Mouse (Mus musculus) heart, embryonic 15.5 days (tissue): Measurements from ENCODE around the gene Foxo3. TPM values are rescaled to one million over a fixed set of nuclear protein-coding genes. Genes with fewer than 3 reads are reported as not detected.

Experiments
- ATAC-seq: fragments of 200-750 bp; cut with Nextera tagmentation; replicated peaks from 2 replicates; pipeline ENCODE4 v1.8.0; 2017; ENCODE audit warnings: low read depth, moderate TSS enrichment; ENCODE audit not compliant: insufficient number of reproducible peaks, insufficient read depth, low FRiP score
- H3K27ac ChIP-seq: fragments of 300-500 bp; sonication (generic); 2 replicates; pipeline ENCODE4 v1.5.1; 2015; ENCODE audit warnings: mild to moderate bottlenecking, inconsistent platforms
- H3K27me3 ChIP-seq: fragments of 300-500 bp; sonication (generic); 2 replicates; pipeline ENCODE4 v1.6.1; 2015; ENCODE audit warnings: inconsistent platforms
- H3K36me3 ChIP-seq: fragments of 300-500 bp; sonication (generic); 2 replicates; pipeline ENCODE4 v1.6.1; 2015; ENCODE audit warnings: mild to moderate bottlenecking, inconsistent platforms
- H3K4me1 ChIP-seq: fragments of 300-500 bp; sonication (generic); replicated peaks from 2 replicates; pipeline ENCODE4 v1.6.1; 2015; ENCODE audit warnings: inconsistent platforms
- H3K4me2 ChIP-seq: fragments of 300-500 bp; sonication (generic); 2 replicates; pipeline ENCODE4 v1.6.1; 2015; ENCODE audit warnings: inconsistent platforms, mild to moderate bottlenecking, moderate library complexity
- H3K4me3 ChIP-seq: fragments of 300-500 bp; sonication (generic); 2 replicates; pipeline ENCODE4 v1.5.1; 2015; ENCODE audit warnings: mild to moderate bottlenecking, inconsistent platforms
- H3K9ac ChIP-seq: fragments of 300-500 bp; sonication (generic); 2 replicates; pipeline ENCODE4 v1.6.1; 2015; ENCODE audit warnings: mild to moderate bottlenecking, inconsistent platforms
- H3K9me3 ChIP-seq: fragments of 300-500 bp; sonication (generic); replicated peaks from 2 replicates; pipeline ENCODE4 v1.6.1; 2016; ENCODE audit warnings: inconsistent platforms
- WGBS: fragments of 180-500 bp; shearing (Covaris S2); methylation state at CpG from one replicate; pipeline ENCODE4 v1.1.7; 2015; ENCODE audit warnings: mixed read lengths; 5-methylcytosine and 5-hydroxymethylcytosine counted together
- polyA plus RNA-seq: library from polyadenylated mRNA; unstranded; fragments of >200 nt; fragmentation: Nextera tagmentation; extraction: Ambion mirVana; gene quantifications from 2 replicates; pipeline ENCODE4 v1.2.1, GENCODE M21; 2015

Foxo3 gene
- polyA plus RNA-seq, 1 experiment from 2014 or later = 5.7 TPM

DNA sequence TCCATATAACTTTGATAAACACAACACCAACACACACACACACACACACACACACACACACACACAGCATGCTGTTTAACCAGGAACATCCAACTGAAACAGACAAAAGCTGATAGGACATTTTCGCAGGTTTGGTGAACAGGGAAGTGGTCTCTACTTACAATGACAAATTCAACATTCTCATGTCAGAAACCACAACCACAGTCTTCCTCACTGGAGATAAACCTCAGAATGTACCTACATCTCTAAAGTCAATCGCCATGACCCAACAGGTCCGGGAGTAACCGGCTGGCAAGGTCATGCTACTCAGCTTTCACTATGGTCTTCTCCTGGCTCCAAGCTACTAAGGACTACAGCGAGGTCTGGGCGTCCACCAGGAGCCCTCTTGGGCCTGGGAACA, 81.8 kb downstream of the Foxo3 start:
- Histone ChIP-seq H3K9me3 (0 out of 2 replicates have a peak, but pooled peaks cover 6% of the 10 kb centered on the region), H3K4me1 (peaks cover 64% of the 10 kb centered on the region), H3K4me3 (no peak overlapping the region), H3K27me3 (no peaks in the 10 kb centered on the region), H3K27ac (no peak overlapping the region), H3K4me2 (no peak overlapping the region), H3K9ac (no peak overlapping the region), H3K36me3 (peaks cover 14% of the 10 kb centered on the region)
- 78% methylated on average over 6 of the region's 6 CpGs for WGBS
- no peak for ATAC-seq

DNA sequence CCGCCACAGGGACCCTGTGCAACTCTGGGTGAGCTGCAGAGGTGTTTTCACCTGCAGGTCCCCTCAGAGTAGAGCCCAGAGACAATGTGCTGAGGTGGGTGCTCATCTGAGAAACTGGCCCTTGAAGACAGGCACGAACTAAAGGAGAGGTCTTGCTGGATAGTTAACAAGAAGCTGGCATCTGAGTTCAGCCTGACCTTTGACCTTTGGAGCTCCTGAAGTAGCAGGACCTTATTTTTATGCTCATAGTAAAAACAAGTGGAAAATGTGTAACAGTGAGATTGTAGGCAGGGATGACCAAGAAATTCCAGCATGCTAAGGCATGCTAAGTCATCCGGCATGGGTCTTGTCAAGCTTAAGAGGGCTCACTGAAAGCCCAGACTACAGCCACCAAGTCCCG, 82.6 kb downstream of the Foxo3 start:
- Histone ChIP-seq H3K4me3 (no peak overlapping the region), H3K36me3 (peaks cover 14% of the 10 kb centered on the region), H3K27me3 (no peaks in the 10 kb centered on the region), H3K9ac (no peak overlapping the region), H3K27ac (no peak overlapping the region), H3K9me3 (0 out of 2 replicates have a peak, but pooled peaks cover 6% of the 10 kb centered on the region), H3K4me1 (peaks cover 65% of the 10 kb centered on the region), H3K4me2 (no peak overlapping the region)
- ATAC-seq = no peak
- 83% methylated on average over 4 of the region's 4 CpGs for WGBS

DNA sequence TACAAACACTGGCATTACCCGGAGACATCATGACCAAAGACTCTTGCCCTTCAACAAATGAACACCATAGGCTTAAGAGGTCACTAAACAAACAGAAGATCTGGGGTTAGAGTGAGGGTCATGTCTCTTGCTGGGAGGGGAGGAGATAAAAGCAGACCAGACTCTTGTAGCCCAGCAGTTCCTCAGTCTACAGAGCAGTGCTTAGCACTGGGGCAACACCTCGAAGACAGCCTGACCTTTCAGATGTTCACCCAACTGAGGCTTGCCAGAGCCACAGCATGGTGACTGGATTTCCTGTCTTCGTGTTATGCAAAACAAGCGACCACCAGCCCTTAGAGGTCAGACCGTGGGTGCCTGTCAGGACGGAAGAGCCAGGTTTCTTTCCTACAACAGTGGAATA, 83.6 kb downstream of the Foxo3 start:
- Histone ChIP-seq H3K9me3 (0 out of 2 replicates have a peak, but pooled peaks cover 6% of the 10 kb centered on the region), H3K4me3 (no peak overlapping the region), H3K9ac (no peak overlapping the region), H3K27ac (no peak overlapping the region), H3K27me3 (no peaks in the 10 kb centered on the region), H3K36me3 (peaks cover 14% of the 10 kb centered on the region), H3K4me2 (no peak overlapping the region), H3K4me1 (peaks cover 67% of the 10 kb centered on the region)
- ATAC-seq = no peak
- 36% methylated on average over 6 of the region's 6 CpGs for WGBS

DNA sequence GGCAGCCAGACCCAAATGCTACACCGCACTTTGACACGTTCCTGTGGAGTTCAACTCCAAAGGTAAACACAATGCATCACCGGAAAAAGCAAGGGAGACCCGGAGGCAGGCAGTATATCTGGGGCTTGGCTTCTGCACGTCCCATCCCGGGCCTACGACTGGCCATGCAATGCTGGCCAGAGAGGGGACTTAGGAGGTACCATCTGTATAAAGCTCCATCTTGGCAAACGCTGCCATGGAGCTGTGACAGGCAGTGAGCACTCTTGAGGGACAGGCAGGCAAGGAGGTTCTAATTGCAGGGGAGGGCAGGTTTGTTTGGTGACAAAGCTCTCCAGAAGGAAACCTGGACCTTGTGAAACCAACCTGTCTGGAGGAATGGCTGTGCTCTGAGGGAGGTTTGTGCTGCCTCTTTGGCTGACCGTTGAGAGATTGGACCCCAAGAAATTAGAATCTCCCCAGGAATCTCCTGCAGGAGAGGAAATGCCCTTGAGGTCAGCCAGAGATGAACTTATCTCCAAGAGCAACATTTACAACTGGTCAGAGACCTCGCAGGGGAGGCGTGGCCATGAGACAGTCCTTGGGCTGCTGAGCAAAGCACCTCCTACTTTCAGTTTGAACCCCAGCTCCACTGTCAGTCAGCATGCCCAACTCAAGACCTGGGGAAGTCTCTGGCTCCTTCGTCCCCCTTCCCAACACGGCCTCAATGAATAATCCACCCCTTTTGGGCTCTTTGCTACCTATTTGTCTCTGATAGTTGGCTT, 86.7 kb downstream of the Foxo3 start:
- no peak overlapping the region for H3K4me2 ChIP-seq
- H3K9ac ChIP-seq = no peak overlapping the region
- H3K9me3 ChIP-seq = no peaks in the 10 kb centered on the region
- no peak for ATAC-seq
- 54% methylated on average over 13 of the region's 13 CpGs for WGBS
- 0 out of 2 replicates have a peak overlapping the region, but pooled peaks have one; percentile 21 for H3K27ac ChIP-seq
- no peak overlapping the region for H3K4me3 ChIP-seq
- H3K4me1 ChIP-seq = peaks cover 47% of the 10 kb centered on the region
- H3K36me3 ChIP-seq = peaks cover 10% of the 10 kb centered on the region
- no peaks in the 10 kb centered on the region for H3K27me3 ChIP-seq

DNA sequence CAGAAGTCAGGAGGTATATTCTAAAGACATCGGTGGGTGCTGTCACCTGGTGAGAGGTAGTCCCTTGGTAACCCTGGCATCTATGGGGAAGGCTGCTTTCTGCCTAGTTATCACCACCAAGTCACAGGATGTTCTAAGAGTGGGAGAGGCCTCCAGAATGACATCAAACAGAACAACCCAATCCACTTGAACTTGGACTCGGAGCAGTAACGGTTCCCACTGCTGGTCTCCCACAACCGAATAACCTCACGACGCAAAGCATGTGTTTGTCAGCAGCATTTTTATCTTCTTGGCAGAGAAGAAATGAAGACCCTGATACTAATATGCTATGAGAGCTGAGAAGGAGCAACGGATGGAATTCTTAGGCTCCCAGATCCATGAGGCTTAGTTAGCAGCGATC, 87.5 kb downstream of the Foxo3 start:
- Histone ChIP-seq H3K4me1 (peaks cover 43% of the 10 kb centered on the region), H3K4me2 (no peak overlapping the region), H3K9me3 (no peaks in the 10 kb centered on the region), H3K4me3 (no peak overlapping the region), H3K9ac (no peak overlapping the region), H3K27me3 (no peaks in the 10 kb centered on the region), H3K27ac (peak overlapping the region; percentile 21; the same call in 1 of the 2 replicates), H3K36me3 (peaks cover 18% of the 10 kb centered on the region)
- WGBS = 55% methylated on average over 8 of the region's 8 CpGs
- ATAC-seq = no peak

DNA sequence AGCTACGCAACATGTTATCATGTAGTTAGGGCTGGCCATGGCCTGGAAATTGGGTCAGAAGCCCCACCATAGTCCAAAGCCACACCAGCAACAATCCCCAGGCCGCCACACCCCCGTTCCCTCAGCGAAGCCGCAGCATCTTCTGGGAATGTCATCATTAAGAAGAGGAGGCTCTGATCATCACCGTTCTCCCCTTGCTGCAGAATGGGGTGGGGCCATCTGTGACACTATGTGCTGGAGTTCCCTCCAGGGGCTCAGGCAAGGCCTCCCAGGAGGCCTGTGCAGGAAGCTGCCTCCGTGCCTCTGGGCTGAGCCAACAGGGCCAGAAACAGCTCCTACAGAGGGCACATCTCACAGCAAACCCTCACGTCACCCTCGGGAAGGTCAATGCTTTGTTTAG, 88.5 kb downstream of the Foxo3 start:
- no peaks in the 10 kb centered on the region for H3K27me3 ChIP-seq
- H3K36me3 ChIP-seq = peaks cover 25% of the 10 kb centered on the region
- no peak overlapping the region for H3K27ac ChIP-seq
- H3K9me3 ChIP-seq = no peaks in the 10 kb centered on the region
- H3K4me1 ChIP-seq = peaks cover 35% of the 10 kb centered on the region
- no peak overlapping the region for H3K4me3 ChIP-seq
- 58% methylated on average over 9 of the region's 9 CpGs for WGBS
- no peak overlapping the region for H3K9ac ChIP-seq
- H3K4me2 ChIP-seq = no peak overlapping the region
- no peak for ATAC-seq

DNA sequence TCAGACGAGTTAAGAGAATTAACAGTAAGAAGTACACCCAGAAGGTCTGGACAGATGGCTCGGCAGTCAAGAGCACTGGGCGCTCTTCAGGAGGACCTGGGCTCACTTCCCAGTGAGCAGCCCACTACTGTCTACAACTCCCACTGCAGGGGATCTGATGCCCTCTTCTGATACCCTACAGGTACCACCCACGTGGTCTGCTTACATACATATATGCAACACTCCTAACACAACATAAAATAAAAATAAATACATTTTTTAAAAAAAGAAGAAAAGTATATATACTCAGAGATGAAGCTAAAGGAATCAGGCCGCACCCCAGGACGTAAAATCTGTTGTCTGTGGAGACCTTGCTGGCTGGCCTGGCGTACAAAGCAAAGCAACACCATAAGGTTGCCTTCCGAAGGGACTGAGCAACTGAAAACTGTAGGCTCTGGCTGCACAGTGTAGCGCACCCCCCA, 89.6 kb downstream of the Foxo3 start:
- 83% methylated on average over 9 of the region's 9 CpGs for WGBS
- ATAC-seq = no peak
- no peaks in the 10 kb centered on the region for H3K27me3 ChIP-seq
- no peaks in the 10 kb centered on the region for H3K9me3 ChIP-seq
- H3K4me1 ChIP-seq = peaks cover 32% of the 10 kb centered on the region
- H3K4me3 ChIP-seq = no peak overlapping the region
- no peak overlapping the region for H3K9ac ChIP-seq
- H3K36me3 ChIP-seq = peaks cover 25% of the 10 kb centered on the region
- H3K4me2 ChIP-seq = no peak overlapping the region
- no peak overlapping the region for H3K27ac ChIP-seq

DNA sequence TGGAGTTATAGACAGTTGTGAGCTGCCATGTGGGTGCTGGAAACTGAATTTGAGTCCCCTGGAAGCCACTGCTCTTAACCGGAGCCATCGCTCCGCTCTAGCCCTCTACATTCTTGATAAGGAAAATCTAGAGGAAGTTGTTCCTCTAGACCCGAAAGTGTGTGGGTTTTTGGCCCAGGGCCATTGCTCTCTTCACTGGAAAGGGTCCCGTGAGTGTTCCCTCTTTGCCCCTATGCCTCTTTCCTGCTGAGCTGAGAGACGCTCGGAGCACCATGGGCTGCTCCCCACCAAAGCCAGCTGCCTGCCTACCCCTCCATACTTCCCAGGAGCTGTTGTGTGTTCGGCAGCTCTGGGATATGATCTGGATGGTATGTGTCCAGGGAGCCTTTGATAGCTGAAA, 96.2 kb downstream of the Foxo3 start:
- H3K36me3 ChIP-seq = peaks cover 18% of the 10 kb centered on the region
- peaks cover 3% of the 10 kb centered on the region; the same call in 1 of the 2 replicates for H3K4me1 ChIP-seq
- WGBS = 45% methylated on average over 8 of the region's 8 CpGs
- no peak overlapping the region for H3K27ac ChIP-seq
- no peak overlapping the region for H3K4me3 ChIP-seq
- H3K9me3 ChIP-seq = no peaks in the 10 kb centered on the region
- H3K9ac ChIP-seq = no peak overlapping the region
- no peak overlapping the region for H3K4me2 ChIP-seq
- ATAC-seq = no peak
- H3K27me3 ChIP-seq = no peaks in the 10 kb centered on the region

DNA sequence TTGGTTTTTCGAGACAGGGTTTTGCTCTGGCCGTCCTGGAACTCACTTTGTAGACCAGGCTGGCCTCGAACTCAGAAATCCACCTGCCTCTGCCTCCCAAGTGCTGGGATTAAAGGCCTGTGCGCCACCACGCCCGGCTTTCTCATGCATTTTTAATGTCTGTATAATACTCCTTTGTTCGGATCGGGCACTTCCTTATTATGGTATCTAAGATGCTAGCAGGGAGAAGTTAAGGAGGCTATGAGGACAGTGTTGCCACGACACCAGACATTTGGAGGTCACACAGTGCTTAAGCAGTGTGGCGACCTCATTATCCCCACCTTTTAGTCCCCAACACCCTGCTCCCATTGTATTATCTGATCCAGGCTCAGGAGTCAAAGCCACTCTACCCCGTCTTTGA, 97.8 kb downstream of the Foxo3 start:
- Histone ChIP-seq H3K27ac (no peak overlapping the region), H3K36me3 (peaks cover 6% of the 10 kb centered on the region; the same call in 1 of the 2 replicates), H3K4me2 (no peak overlapping the region), H3K9ac (no peak overlapping the region), H3K4me1 (peaks cover 3% of the 10 kb centered on the region; the same call in 1 of the 2 replicates), H3K4me3 (no peak overlapping the region), H3K9me3 (no peaks in the 10 kb centered on the region), H3K27me3 (no peaks in the 10 kb centered on the region)
- WGBS = 93% methylated on average over 11 of the region's 11 CpGs
- no peak for ATAC-seq

DNA sequence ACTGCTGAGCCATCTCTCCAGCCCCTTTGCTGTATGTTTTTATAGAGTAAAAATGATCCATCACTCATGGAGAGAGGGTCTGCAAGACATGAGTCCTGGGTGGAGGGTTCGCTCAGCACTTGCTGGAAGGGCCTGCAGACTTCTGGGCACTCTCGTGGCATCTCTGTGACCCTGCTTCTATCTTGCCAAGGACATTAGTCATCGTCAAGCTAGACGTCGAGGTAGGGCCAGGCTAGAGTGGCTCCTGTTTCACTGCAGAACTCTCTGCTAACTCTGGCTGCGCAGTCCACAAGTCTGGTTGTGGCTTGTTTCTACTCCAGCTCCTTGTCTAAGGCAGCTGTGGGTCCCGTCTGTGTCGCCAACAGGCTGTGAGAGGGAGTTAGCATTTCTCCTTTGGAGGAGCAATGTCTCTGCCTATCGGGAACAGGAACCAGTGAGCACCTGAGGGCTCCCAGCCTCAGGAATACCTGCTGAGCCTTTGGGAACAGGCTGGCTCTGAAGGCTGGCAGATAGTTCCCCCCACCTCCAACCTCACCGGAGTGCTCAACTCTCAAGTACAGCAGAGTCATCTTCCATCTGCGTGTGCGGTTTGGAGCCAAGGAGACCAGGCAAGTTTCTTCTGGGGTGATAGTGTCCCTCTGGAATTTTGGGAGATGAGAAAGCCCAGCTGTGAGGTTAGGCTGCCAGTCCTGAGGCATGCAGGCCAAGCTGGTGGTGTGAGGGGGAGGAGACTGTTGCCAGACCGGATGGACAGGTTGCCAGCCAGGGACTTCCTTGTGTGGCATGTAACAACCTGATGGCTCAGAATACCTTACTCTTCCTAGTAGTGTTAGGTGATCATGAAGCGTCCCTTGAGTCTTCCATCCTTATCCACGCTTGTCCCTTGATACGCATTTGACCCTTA, 98.5 kb downstream of the Foxo3 start:
- Histone ChIP-seq H3K9ac (no peak overlapping the region), H3K27me3 (no peaks in the 10 kb centered on the region), H3K9me3 (no peaks in the 10 kb centered on the region), H3K36me3 (no peaks in the 10 kb centered on the region), H3K4me1 (peaks cover 3% of the 10 kb centered on the region; the same call in 1 of the 2 replicates), H3K4me3 (no peak overlapping the region), H3K27ac (no peak overlapping the region), H3K4me2 (no peak overlapping the region)
- WGBS = 76% methylated on average over 16 of the region's 16 CpGs
- no peak for ATAC-seq

DNA sequence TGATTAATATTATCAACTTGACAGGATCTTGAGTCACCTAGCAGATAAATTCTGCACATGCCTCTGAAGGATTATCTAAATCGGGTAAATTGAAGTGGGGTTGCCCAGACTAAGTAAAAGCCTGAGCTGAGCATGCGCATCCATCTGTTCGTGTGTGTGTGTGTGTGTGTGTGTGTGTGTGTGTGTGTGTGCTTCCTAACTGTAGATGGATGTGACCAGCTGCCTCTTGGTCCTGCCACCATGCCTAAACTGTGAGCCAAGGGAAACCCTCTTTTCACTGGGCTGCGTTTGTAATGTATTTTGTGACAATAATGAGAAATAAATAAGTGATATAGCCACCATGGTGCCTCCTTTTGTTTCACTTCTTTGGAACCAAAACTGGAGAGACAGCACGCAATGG, 102.3 kb downstream of the Foxo3 start:
- 68% methylated on average over 5 of the region's 5 CpGs for WGBS

More for the DNA sequence above, 102.3 kb downstream of the Foxo3 start:
- Histone ChIP-seq H3K27me3 (no peaks in the 10 kb centered on the region), H3K4me1 (peaks cover 6% of the 10 kb centered on the region), H3K27ac (no peak overlapping the region), H3K36me3 (no peaks in the 10 kb centered on the region), H3K9ac (no peak overlapping the region), H3K4me2 (no peak overlapping the region), H3K4me3 (no peak overlapping the region), H3K9me3 (no peaks in the 10 kb centered on the region)
- no peak for ATAC-seq
